Mouse (Mus musculus): ENCODE data around the gene Gm5105.

Gene Gm5105

GRCm38 (mm10) chr3:138069756-138070511 lies 2.7 kb upstream of the Gm5105 start:
- no peak for DNase-seq (ENCODE audit: low read depth, low spot score)

GRCm38 (mm10) chr3:138068103-138068502 lies 915 bp upstream of the Gm5105 start:
- DNase-seq (ENCODE audit: low read depth, low spot score) = no peak

- no peak for DNase-seq (ENCODE audit: low read depth, low spot score)
Observed at GRCm38 (mm10) chr3:138066348-138066856, 786 bp downstream of the Gm5105 start.

GRCm38 (mm10) chr3:138065930-138066329 lies 1.3 kb downstream of the Gm5105 start:
- no peak for DNase-seq (ENCODE audit: low read depth, low spot score)

- no peak for DNase-seq (ENCODE audit: low read depth, low spot score)
Observed at GRCm38 (mm10) chr3:138064732-138065645, 2.2 kb downstream of the Gm5105 start, which contains the start of gene 1110002E22Rik. Gene 1110002E22Rik (plus strand): TSS chr3:138065052.

DNA sequence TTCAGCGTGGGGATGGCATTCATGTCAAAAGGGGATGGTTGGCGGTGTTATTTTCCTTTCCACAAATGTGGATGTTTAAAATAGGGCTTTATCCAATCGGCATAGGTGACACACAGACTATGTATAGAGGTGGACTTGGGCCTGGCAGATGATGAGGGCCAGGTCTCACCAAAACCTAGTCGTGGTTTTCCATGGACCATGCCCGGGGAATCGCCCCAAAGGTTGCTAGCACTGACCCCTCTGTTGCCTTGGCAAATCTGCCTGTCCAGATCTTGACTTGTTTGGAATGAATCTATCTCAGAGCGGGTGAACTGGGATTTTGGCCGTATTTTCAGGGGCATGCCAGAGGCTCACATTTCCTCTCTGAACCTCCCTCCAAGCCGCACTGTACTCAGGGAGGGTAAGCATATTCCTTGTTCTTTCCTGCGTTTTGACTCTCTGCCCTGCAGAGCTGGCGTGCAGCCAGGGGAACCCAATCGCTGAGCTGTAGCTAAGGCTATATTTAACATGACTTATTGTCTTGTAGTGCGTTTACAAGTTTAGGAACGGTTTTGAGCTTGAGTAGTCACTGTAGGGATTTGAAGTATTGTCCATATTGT lies 3.4 kb downstream of the Gm5105 start:
- no peak for DNase-seq (ENCODE audit: low read depth, low spot score)

- no peak for DNase-seq (ENCODE audit: low read depth, low spot score)
Observed at GRCm38 (mm10) chr3:138062673-138063072, 4.5 kb downstream of the Gm5105 start.

DNA sequence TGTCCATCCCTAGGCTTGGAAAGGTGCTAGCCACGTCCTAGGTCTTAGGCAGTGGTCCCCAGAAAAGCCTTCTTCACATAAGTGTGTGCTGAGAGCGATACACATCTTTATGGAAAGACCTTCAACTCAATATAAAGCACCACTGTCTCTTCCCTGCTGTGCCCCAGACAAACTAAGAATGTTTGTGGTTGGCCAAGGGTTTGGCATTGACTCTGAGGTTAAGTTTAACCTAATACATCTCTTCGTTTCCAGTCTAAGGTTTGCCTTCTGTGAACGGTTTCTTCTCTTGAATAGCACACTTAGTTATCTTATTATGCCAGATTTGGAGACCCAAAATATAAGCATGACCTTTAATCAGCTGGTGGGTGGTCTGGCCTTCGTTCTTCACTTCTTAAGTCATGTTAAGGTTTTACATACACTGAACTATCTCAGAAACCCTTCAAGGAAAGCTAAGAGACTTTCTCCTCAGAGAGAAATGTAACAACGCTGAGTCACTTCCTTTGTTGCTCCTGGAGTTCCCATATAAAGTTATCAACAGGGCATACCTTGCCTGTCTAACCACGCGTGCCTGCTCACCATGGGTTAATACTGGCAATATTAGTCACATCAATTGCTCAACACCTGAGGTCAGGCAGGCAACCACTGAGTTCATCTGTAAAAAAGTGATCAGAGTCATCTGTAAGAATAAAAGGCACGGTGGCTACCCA lies 5.8 kb downstream of the Gm5105 start:
- DNase-seq (ENCODE audit: low read depth, low spot score) = no peak

GRCm38 (mm10) chr3:138060429-138060828 lies 6.8 kb downstream of the Gm5105 start:
- no peak for DNase-seq (ENCODE audit: low read depth, low spot score)

- DNase-seq (ENCODE audit: low read depth, low spot score) = no peak
Observed at GRCm38 (mm10) chr3:138058226-138058625, 9.0 kb downstream of the Gm5105 start.

DNA sequence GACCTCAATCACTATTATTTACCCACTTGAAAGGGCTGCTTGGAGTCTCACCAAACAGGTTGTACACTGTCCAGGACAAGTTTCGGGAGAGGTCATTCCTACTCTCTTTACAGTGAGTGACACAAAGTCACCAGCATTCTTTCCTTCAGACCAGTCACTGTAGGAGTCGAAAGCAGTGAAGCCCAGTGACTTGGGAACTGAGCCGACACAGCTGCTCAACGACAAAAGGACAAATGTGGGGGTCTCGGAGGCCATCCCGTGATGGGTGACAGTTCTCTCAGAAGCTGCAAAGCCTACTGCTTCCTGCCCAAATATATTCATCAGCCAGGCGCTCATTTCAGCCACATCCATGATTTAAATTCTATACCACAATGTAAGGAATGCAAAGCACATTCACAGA lies 10.2 kb downstream of the Gm5105 start:
- no peak for DNase-seq (ENCODE audit: low read depth, low spot score)

GRCm38 (mm10) chr3:138053969-138054368 lies 13.2 kb downstream of the Gm5105 start:
- no peak for DNase-seq (ENCODE audit: low read depth, low spot score)

DNA sequence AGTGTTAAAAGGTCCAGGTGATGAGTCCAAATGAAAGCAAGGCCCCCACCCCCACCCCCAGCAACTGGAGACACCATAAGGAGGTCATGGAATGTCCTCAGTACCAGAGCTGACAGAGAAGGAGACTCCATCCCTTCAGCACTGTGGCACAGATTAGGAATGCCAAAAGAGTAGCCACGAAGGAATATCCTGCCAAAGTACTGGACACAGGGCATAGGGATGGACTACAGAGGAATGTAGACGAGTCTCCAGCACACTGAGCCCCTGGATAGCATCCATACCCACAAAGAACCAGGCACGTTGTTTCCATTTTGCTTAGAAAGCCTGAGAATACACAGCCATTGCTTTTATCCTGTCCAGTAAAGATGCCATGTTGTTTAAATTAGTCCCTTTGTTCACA lies 15.8 kb downstream of the Gm5105 start:
- DNase-seq (ENCODE audit: low read depth, low spot score) = no peak

DNA sequence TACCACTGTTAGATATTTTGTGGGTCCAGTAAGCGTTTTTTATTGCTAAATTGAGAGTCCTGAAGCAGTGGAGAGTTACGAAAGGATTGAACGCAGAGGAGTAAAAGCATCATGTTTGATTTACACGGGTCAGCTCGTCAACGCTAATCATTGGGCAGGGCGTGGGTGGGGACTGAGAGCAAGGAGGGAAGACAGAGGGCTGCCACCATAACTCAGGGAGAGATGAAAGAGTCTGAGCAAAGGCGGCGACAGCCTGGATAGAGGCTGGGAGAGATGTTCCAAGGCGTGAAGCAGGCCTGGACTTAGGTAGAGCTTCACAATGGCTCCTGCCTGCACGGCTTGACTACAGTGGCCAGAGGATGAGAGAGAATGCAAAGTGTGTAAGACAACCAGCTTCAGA lies 16.4 kb downstream of the Gm5105 start:
- DNase-seq (ENCODE audit: low read depth, low spot score) = no peak

DNA sequence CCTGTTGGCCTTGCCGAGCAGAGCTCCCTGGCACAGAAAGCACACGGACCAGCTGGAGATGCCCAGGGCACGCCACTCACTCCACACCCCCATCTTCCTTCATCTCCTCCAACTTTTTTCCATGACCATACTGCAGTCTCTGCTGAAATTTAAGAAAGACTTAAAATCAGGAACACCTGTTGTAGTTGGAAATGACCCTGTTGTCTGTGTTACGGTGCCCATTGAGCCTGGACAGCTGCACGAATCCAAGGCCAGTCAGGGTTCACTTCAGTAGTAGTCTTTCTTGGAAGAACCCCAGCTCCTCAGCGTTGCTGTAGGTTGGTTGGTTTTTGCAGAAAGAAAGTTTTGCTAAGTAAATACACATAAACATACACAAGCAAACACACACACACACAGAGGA lies 17.6 kb downstream of the Gm5105 start:
- no peak for DNase-seq (ENCODE audit: low read depth, low spot score)

GRCm38 (mm10) chr3:138043316-138043715 lies 23.9 kb downstream of the Gm5105 start:
- DNase-seq (ENCODE audit: low read depth, low spot score) = no peak

- DNase-seq (ENCODE audit: low read depth, low spot score) = peak; percentile 18
Observed at GRCm38 (mm10) chr3:138041591-138042301, 25.4 kb downstream of the Gm5105 start.

DNA sequence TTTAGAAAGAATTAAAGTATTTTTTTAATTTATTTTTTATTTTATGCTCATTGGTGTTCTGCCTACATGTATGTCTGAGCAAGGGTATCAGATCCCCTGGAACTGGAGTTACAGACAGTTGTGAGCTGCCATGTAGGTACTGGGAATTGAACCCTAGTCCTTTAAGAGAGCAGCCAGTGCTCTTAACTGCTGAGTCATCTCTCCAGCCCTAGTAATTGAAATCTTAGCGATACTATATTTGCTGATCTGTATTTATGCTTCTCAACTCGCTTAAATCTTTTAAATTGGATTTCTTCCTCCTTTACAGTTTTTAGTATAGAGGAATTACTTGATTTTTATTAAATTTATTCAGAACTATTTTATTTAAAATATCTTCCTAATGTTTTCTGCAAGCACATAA lies 26.2 kb downstream of the Gm5105 start:
- DNase-seq (ENCODE audit: low read depth, low spot score) = no peak

DNA sequence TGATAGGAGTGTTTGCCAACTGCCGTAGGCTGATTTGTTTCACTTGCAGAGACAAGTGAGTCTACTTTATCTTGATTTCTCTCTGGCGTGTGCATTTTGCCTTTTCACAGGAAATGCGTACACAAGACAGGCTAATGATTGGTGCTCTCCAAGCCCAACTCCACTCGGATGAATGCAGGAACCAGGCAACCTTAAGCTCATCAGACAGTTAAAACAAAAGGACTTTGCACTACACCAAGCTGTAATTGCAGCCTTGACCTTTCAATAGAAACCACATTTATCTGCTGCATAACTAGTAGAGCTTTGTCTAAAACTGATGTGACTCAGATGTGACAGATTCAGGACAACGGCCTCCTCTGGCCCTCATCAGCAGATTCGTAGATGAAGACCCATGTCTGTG lies 33.2 kb downstream of the Gm5105 start:
- no peak for DNase-seq (ENCODE audit: low read depth, low spot score)

DNA sequence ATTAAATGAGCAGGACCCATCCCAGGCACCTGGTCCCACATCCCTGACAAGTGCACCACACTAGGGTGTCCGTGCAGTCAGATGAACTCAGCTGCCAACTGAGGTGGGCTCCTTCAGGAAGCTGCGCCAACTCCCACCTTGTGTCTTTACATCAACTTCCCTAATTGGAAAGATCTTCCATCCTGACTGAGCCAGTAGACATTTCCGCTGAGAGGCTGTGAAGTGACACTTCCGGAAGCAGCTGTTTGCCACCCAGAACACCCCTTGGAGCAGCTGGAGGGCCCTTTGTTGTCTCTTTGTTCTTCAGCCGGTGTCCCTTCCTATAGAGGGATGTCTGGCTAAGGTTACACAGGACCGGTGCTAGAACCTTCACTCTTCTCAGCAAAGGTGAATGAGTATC lies 36.6 kb downstream of the Gm5105 start:
- DNase-seq (ENCODE audit: low read depth, low spot score) = no peak

GRCm38 (mm10) chr3:138029351-138029750 lies 37.8 kb downstream of the Gm5105 start:
- no peak for DNase-seq (ENCODE audit: low read depth, low spot score)
